Mouse (Mus musculus): ENCODE data around the gene Slc25a44. TPM values are rescaled to one million over a fixed set of nuclear protein-coding genes. Genes with fewer than 3 reads are reported as not detected.

Gene Slc25a44
- polyA plus RNA-seq, 1 experiment from 2014 or later, result 40.4 TPM

DNA sequence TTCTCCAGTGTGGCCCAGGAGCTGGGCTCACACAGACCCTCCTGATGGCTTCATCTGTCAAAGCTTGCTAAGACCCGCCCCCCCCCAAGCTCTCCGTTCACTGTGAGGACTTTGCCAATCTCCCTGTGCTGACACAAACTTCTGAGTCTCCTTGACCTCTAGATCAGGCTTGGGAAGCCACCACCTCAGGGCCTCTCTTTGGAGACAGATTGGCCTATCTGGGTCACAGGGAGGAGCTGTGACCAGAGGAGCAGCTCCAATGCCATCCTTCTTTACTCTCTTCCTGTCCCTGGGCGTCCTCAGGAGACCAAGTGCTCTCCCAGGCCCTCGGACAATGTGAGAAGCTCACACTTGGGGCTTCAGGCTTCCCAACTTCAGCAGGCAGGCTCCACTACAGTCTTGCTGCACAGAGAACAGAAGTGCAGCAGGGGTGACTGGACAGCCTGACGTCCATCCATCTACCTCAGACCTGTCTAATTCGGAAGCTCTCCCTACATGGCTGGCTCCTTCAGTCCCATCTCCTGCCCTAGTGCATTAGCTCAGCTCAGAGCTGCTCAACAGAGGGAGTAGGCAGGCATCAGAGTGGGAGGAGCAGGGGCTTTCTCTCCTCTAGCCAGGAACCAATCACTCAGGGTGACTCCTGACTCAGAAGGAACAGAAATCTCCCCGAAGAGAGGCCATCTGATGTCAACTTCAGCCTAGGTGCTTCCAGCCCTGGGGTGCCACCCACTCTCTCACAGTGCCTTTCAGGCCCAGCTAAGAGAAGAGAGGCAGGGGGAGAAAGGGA lies 32.0 kb upstream of the Slc25a44 start:
- peaks cover 7% of the 10 kb centered on the region; the same call in 1 of the 2 replicates for H3K36me3 ChIP-seq
- no peaks in the 10 kb centered on the region for H3K9me3 ChIP-seq
- no peak for ATAC-seq (ENCODE audit: low FRiP score, low read depth)
- peaks cover 30% of the 10 kb centered on the region for H3K4me1 ChIP-seq (replicated peaks)
- 61% methylated on average over 7 of the region's 7 CpGs for WGBS
- peak overlapping the region; percentile 88 for H3K4me2 ChIP-seq
- peak overlapping the region; percentile 89; the same call in 1 of the 2 replicates for H3K27ac ChIP-seq (replicated peaks)
- peak overlapping the region; percentile 66 for H3K9ac ChIP-seq
- peak overlapping the region; percentile 53 for H3K4me3 ChIP-seq
- H3K27me3 ChIP-seq, result no peaks in the 10 kb centered on the region

GRCm38 (mm10) chr3:88456313-88456712 lies 31.4 kb upstream of the Slc25a44 start:
- ATAC-seq (ENCODE audit: low FRiP score, low read depth), result no peak
- no peak overlapping the region for H3K9ac ChIP-seq
- peaks cover 30% of the 10 kb centered on the region for H3K4me1 ChIP-seq (replicated peaks)
- 84% methylated on average over 8 of the region's 8 CpGs for WGBS
- peak overlapping the region; percentile 88 for H3K4me2 ChIP-seq
- H3K9me3 ChIP-seq, result no peaks in the 10 kb centered on the region
- no peaks in the 10 kb centered on the region for H3K27me3 ChIP-seq
- H3K36me3 ChIP-seq, result peaks cover 7% of the 10 kb centered on the region; the same call in 1 of the 2 replicates
- H3K27ac ChIP-seq (replicated peaks), result no peak overlapping the region
- no peak overlapping the region for H3K4me3 ChIP-seq

GRCm38 (mm10) chr3:88455588-88456264 lies 30.8 kb upstream of the Slc25a44 start:
- Histone ChIP-seq H3K27me3 (no peaks in the 10 kb centered on the region), H3K4me1 (replicated peaks) (peaks cover 30% of the 10 kb centered on the region), H3K4me2 (no peak overlapping the region), H3K36me3 (peaks cover 7% of the 10 kb centered on the region; the same call in 1 of the 2 replicates), H3K9me3 (no peaks in the 10 kb centered on the region), H3K27ac (replicated peaks) (no peak overlapping the region), H3K4me3 (no peak overlapping the region), H3K9ac (no peak overlapping the region)
- no peak for ATAC-seq (ENCODE audit: low FRiP score, low read depth)
- WGBS, result 81% methylated on average over 18 of the region's 18 CpGs

DNA sequence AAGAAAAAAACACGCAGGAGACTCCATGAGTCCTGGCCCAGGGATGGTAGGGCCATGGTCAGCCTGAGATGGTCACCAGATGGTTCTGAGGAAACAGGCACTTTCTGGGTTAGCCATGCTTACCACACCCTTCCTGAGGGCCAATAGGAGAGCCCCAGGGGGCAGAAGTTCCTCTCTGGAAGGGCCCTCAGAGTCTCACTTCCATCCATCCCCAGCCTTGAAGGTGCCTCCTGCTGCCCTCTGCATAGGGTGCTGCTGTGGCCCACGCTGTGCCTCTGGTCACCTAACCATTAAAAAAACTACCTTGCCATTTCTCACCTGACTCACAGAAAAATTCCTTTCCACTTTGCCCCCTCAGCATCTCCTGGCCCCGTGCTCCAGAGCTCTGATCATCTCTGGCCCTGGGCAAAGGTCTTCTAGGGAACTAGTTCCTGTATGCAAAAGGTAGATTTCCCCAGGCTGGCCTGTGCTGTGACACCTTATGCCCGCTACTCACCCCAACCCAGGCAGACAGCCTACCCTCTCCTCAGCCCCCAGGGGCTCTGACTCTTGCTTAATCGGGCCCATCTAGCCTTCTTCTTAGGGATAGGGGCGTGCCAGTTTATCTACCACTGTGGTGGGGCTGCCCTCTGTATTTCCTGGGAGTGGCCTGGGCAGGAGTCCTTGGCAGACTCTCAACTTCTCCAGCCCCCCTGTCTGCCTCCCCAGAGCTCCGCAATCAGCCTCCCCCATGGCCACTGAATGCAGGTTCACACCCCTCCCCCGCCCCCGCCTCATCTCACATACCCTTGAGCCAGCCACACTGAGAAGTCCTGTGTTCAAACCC lies 30.0 kb upstream of the Slc25a44 start:
- Histone ChIP-seq H3K9ac (no peak overlapping the region), H3K9me3 (no peaks in the 10 kb centered on the region), H3K4me2 (no peak overlapping the region), H3K36me3 (peaks cover 7% of the 10 kb centered on the region; the same call in 1 of the 2 replicates), H3K4me1 (replicated peaks) (peaks cover 30% of the 10 kb centered on the region), H3K27me3 (no peaks in the 10 kb centered on the region), H3K27ac (replicated peaks) (no peak overlapping the region), H3K4me3 (no peak overlapping the region)
- 66% methylated on average over 9 of the region's 9 CpGs for WGBS
- no peak for ATAC-seq (ENCODE audit: low FRiP score, low read depth)

DNA sequence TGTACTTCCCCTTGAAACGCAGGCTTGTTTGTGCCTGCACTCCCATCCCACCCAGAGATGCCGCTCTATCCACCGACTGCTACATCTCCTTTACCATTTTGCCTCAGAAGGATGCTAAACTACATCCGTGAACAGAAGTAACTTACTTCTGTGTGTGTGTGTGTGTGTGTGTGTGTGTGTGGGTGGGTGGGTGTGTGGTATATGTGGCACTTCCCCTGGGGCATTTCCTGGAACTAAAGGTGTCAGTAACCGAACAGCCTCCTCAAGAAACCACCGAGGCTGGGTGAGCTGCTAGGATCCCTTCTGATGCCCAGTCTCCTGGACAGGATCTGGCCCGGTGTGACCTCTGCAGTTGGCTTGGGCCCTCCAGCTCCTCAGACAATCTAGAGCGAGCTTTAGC lies 29.0 kb upstream of the Slc25a44 start:
- Histone ChIP-seq H3K36me3 (peaks cover 10% of the 10 kb centered on the region; the same call in 1 of the 2 replicates), H3K4me3 (no peak overlapping the region), H3K4me2 (no peak overlapping the region), H3K4me1 (replicated peaks) (peaks cover 25% of the 10 kb centered on the region), H3K27me3 (no peaks in the 10 kb centered on the region), H3K27ac (replicated peaks) (no peak overlapping the region), H3K9me3 (no peaks in the 10 kb centered on the region), H3K9ac (no peak overlapping the region)
- WGBS, result 77% methylated on average over 8 of the region's 8 CpGs
- no peak for ATAC-seq (ENCODE audit: low FRiP score, low read depth)

- Histone ChIP-seq H3K27ac (replicated peaks) (no peak overlapping the region), H3K4me1 (replicated peaks) (peaks cover 21% of the 10 kb centered on the region), H3K4me3 (no peak overlapping the region), H3K4me2 (no peak overlapping the region), H3K36me3 (peaks cover 10% of the 10 kb centered on the region; the same call in 1 of the 2 replicates), H3K27me3 (no peaks in the 10 kb centered on the region), H3K9ac (no peak overlapping the region), H3K9me3 (no peaks in the 10 kb centered on the region)
- ATAC-seq (ENCODE audit: low FRiP score, low read depth), result no peak
- 66% methylated on average over 8 of the region's 8 CpGs for WGBS
These were observed 28.4 kb upstream of the Slc25a44 start for GRCm38 (mm10) chr3:88453369-88453768.

DNA sequence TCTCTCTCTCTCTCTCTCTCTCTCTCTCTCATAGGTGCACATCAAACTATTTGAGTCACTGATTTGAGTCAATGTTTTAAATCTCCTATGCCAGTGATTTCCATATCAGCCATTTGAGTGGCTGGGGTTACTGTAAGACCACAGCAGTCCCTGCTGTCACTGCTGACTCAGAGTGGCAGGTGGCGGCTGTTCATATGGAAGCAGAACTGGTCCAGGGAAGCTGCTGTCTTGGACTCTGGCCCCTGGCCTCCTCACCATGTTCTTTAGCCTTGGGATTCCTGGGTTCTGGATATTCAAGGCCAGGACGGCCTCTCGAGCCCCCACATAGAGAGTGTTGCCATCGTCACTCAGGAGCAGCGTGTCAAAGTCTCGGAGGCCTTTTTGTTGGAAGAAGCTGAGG lies 27.8 kb upstream of the Slc25a44 start:
- Histone ChIP-seq H3K36me3 (peaks cover 10% of the 10 kb centered on the region; the same call in 1 of the 2 replicates), H3K4me2 (no peak overlapping the region), H3K27me3 (no peaks in the 10 kb centered on the region), H3K4me3 (no peak overlapping the region), H3K27ac (replicated peaks) (no peak overlapping the region), H3K9me3 (no peaks in the 10 kb centered on the region), H3K4me1 (replicated peaks) (peaks cover 15% of the 10 kb centered on the region), H3K9ac (no peak overlapping the region)
- ATAC-seq (ENCODE audit: low FRiP score, low read depth), result no peak
- WGBS, result 67% methylated on average over 6 of the region's 6 CpGs

- WGBS, result 85% methylated on average over 5 of the region's 5 CpGs
- peaks cover 10% of the 10 kb centered on the region; the same call in 1 of the 2 replicates for H3K36me3 ChIP-seq
These were observed 27.3 kb upstream of the Slc25a44 start for GRCm38 (mm10) chr3:88452246-88452645.

DNA sequence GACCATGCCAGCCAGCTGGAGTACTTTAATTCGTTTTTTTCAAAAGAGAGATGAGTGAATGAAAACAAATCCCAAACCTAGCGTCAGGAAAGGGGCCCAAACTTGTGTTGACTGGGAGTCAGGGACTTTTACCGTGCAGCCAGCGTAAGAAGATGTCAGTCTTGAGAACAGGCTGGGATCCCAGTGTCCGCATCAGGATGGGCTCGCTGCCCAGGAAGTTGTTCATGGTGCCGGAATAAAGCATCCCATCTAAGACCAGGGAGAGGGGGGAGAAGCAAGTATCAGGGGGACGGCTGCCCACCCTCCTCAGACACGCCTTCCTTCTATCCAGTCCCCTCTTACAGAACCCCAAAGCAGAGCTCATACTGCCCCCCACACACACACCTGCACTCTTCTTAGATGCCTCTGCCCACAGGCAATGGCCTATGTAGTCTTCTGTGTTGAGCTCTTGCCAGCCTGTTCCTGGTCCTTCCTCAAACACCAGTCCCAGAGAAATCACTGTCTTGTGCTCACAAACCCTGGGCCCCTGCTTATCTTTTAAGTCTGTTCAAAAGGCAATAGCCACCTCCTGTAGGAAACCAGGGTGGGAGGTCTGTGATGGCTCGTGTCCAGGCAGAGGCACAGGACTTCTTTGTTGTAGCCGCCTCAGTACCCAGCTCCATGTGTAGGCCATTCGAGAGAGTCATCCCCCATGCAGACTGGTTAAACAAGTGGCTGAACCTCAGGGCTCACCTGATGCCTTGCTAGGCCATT lies 25.6 kb upstream of the Slc25a44 start:
- H3K4me3 ChIP-seq, result no peak overlapping the region
- H3K36me3 ChIP-seq, result peaks cover 10% of the 10 kb centered on the region; the same call in 1 of the 2 replicates
- no peak overlapping the region for H3K4me2 ChIP-seq

More at GRCm38 (mm10) chr3:88452246-88452645, 27.3 kb upstream of the Slc25a44 start:
- no peaks in the 10 kb centered on the region for H3K9me3 ChIP-seq
- no peak for ATAC-seq (ENCODE audit: low FRiP score, low read depth)
- no peaks in the 10 kb centered on the region for H3K27me3 ChIP-seq
- H3K4me3 ChIP-seq, result no peak overlapping the region
- H3K27ac ChIP-seq (replicated peaks), result no peak overlapping the region
- no peak overlapping the region for H3K4me2 ChIP-seq
- H3K4me1 ChIP-seq (replicated peaks), result peaks cover 10% of the 10 kb centered on the region
- no peak overlapping the region for H3K9ac ChIP-seq

GRCm38 (mm10) chr3:88449395-88450023 lies 24.6 kb upstream of the Slc25a44 start:
- H3K4me1 ChIP-seq (replicated peaks), result no peaks in the 10 kb centered on the region; the same call in 1 of the 2 replicates
- 10% methylated on average over 21 of the region's 21 CpGs for WGBS
- no peak overlapping the region for H3K27ac ChIP-seq (replicated peaks)
- no peak overlapping the region for H3K9ac ChIP-seq
- H3K4me2 ChIP-seq, result peak overlapping the region; percentile 46
- no peaks in the 10 kb centered on the region for H3K27me3 ChIP-seq
- peak overlapping the region; percentile 16; the same call in 1 of the 2 replicates for H3K4me3 ChIP-seq
- H3K36me3 ChIP-seq, result peaks cover 10% of the 10 kb centered on the region; the same call in 1 of the 2 replicates
- H3K9me3 ChIP-seq, result no peaks in the 10 kb centered on the region
- peak; percentile 38; the same call in 1 of the 2 replicates for ATAC-seq (ENCODE audit: low FRiP score, low read depth)

More for the DNA sequence above, 25.6 kb upstream of the Slc25a44 start:
- Histone ChIP-seq H3K4me1 (replicated peaks) (no peaks in the 10 kb centered on the region; the same call in 1 of the 2 replicates), H3K27me3 (no peaks in the 10 kb centered on the region), H3K9me3 (no peaks in the 10 kb centered on the region), H3K9ac (no peak overlapping the region), H3K27ac (replicated peaks) (no peak overlapping the region)
- 66% methylated on average over 12 of the region's 12 CpGs for WGBS
- ATAC-seq (ENCODE audit: low FRiP score, low read depth), result no peak
